In the genomic region with DNA sequence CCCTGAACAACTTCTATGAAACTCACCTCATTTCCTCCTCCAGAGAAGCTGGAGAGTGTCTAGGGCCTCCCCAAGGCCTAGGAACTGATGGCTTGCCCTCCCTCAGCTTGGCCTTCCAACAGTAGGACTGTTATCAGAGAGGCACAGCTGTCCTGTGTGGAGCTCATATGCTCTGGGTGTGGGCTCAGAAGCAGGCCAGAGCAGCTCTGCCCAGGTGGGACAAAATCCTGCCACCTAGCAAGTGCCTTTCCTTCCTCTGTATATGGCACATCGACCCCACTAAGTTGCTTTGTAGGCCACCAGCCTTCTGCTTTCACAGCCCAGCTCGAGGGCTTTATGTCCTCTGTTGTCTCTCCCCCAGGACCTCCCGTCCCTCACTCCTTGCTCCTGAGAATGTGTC, we compare ENCODE assay signal across 12 mouse cellular contexts. TPM values are rescaled to one million over a fixed set of nuclear protein-coding genes. Genes with fewer than 3 reads are reported as not detected.
A peak's percentile ranks its signal among the peaks of the same experiment; 100 is the strongest.
DNase-seq lines count a peak whose midpoint lies in the region; ATAC-seq and TF ChIP-seq lines count a peak whose summit lies in the region.
"Had no signal": no experiment of that assay in that cellular context is flagged by ENCODE, and none has a peak within 500 bp of the region (broad histone marks: within the 10 kb centered on the region; RNA-seq: fewer than 3 reads in every experiment).

No protein-coding gene starts in this region.

- ATAC-seq in forebrain, embryonic 15.5 days (replicated peaks): no peak
- no peak for ATAC-seq in midbrain, embryonic 11.5 days (ENCODE audit: low FRiP score)
- ATAC-seq in liver, embryonic 14.5 days (ENCODE audit: insufficient read depth): peak; percentile 97
- peak; percentile 94 for ATAC-seq in stomach, embryonic 15.5 days (ENCODE audit: insufficient read depth, low FRiP score, low read depth)
- ATAC-seq: forebrain, postnatal 0 days had no signal

- H3K4me2 ChIP-seq in forebrain, embryonic 15.5 days (replicated peaks): no peak overlapping the region
- H3K4me2 ChIP-seq in midbrain, embryonic 11.5 days: no peak overlapping the region
- peak overlapping the region; percentile 71 for H3K4me2 ChIP-seq in liver, embryonic 14.5 days (ENCODE audit: low read depth)
- H3K4me2 ChIP-seq in stomach, embryonic 15.5 days: no peak overlapping the region
- H3K4me2 ChIP-seq: hindbrain, embryonic 15.5 days; limb, embryonic 12.5 days had no signal

- H3K4me3 ChIP-seq in forebrain, embryonic 10.5 days: no peak overlapping the region
- H3K4me3 ChIP-seq in forebrain, embryonic 15.5 days: no peak overlapping the region
- H3K4me3 ChIP-seq in midbrain, embryonic 11.5 days (ENCODE audit: low read depth, low read length): no peak overlapping the region
- no peak overlapping the region for H3K4me3 ChIP-seq in midbrain, embryonic 10.5 days
- H3K4me3 ChIP-seq in liver, embryonic 14.5 days (ENCODE audit: insufficient read depth in 1 of 2, low read depth in 2 of 2, low read length in 2 of 2): peak overlapping the region in 1 of 2 experiments; percentile 25; a peak in 1 of 4 replicates
- H3K4me3 ChIP-seq in stomach, embryonic 15.5 days (replicated peaks): no peak overlapping the region
- no peak overlapping the region for H3K4me3 ChIP-seq in thymus, adult 2 months (ENCODE audit: control insufficient read depth, insufficient read depth, low read length)
- H3K4me3 ChIP-seq: hindbrain, embryonic 15.5 days; limb, embryonic 12.5 days had no signal

- 0 out of 2 replicates have a peak overlapping the region, but pooled peaks have one; percentile 44 for H3K27ac ChIP-seq in forebrain, embryonic 10.5 days
- H3K27ac ChIP-seq in forebrain, embryonic 15.5 days (replicated peaks): no peak overlapping the region
- no peak overlapping the region for H3K27ac ChIP-seq in midbrain, embryonic 11.5 days (ENCODE audit: low read depth, low read length)
- H3K27ac ChIP-seq in midbrain, embryonic 10.5 days (replicated peaks): no peak overlapping the region
- H3K27ac ChIP-seq in liver, embryonic 14.5 days: peak overlapping the region; percentile 94
- no peak overlapping the region for H3K27ac ChIP-seq in stomach, embryonic 15.5 days
- H3K27ac ChIP-seq in thymus, adult 2 months (ENCODE audit: control insufficient read depth, insufficient read depth, low read length): no peak overlapping the region
- H3K27ac ChIP-seq: hindbrain, embryonic 15.5 days; kidney, postnatal 0 days; limb, embryonic 12.5 days had no signal

- TF ChIP-seq POLR2A in thymus, adult 2 months (IDR thresholded peaks at IDR 0.05; ENCODE audit: control insufficient read depth, extremely low read depth, insufficient read depth, low read length, poor library complexity): no peak

- H3K9me3 ChIP-seq in forebrain, embryonic 10.5 days: no peaks in the 10 kb centered on the region
- no peaks in the 10 kb centered on the region for H3K9me3 ChIP-seq in forebrain, embryonic 15.5 days
- no peaks in the 10 kb centered on the region for H3K9me3 ChIP-seq in midbrain, embryonic 11.5 days (ENCODE audit: control insufficient read depth, low read length)
- H3K9me3 ChIP-seq in midbrain, embryonic 10.5 days (replicated peaks): no peaks in the 10 kb centered on the region
- no peaks in the 10 kb centered on the region for H3K9me3 ChIP-seq in liver, embryonic 14.5 days (ENCODE audit: control insufficient read depth, low read length)
- no peaks in the 10 kb centered on the region for H3K9me3 ChIP-seq in stomach, embryonic 15.5 days
- H3K9me3 ChIP-seq: hindbrain, embryonic 15.5 days; limb, embryonic 12.5 days had no signal

- H3K36me3 ChIP-seq in forebrain, embryonic 10.5 days (replicated peaks): no peaks in the 10 kb centered on the region
- H3K36me3 ChIP-seq in forebrain, embryonic 15.5 days: no peaks in the 10 kb centered on the region
- H3K36me3 ChIP-seq in midbrain, embryonic 11.5 days (ENCODE audit: control insufficient read depth, insufficient read depth, low read length): no peaks in the 10 kb centered on the region
- no peaks in the 10 kb centered on the region for H3K36me3 ChIP-seq in midbrain, embryonic 10.5 days
- peaks cover 67% of the 10 kb centered on the region for H3K36me3 ChIP-seq in liver, embryonic 14.5 days (replicated peaks; ENCODE audit: control insufficient read depth, insufficient read depth, low read depth)
- H3K36me3 ChIP-seq in stomach, embryonic 15.5 days: no peaks in the 10 kb centered on the region
- H3K36me3 ChIP-seq in thymus, adult 2 months (ENCODE audit: control insufficient read depth, insufficient read depth, low read length): no peaks in the 10 kb centered on the region
- H3K36me3 ChIP-seq: hindbrain, embryonic 15.5 days; limb, embryonic 12.5 days had no signal

- TF ChIP-seq CTCF in liver, embryonic 14.5 days (IDR thresholded peaks at IDR 0.05; ENCODE audit: low read depth): no peak
- TF ChIP-seq CTCF in thymus, adult 2 months (IDR thresholded peaks at IDR 0.05; ENCODE audit: borderline replicate concordance, control insufficient read depth, extremely low read depth, insufficient read depth, low read length, poor library complexity): no peak

- WGBS in forebrain, embryonic 10.5 days: 85% methylated on average over 3 of the region's 3 CpGs
- 91% methylated on average over 3 of the region's 3 CpGs for WGBS in forebrain, embryonic 15.5 days
- 82% methylated on average over 3 of the region's 3 CpGs for WGBS in midbrain, embryonic 11.5 days
- WGBS in midbrain, embryonic 10.5 days: 83% methylated on average over 3 of the region's 3 CpGs
- WGBS in liver, embryonic 14.5 days (ENCODE audit: insufficient replicate concordance): 39% methylated on average over 3 of the region's 3 CpGs
- WGBS in stomach, embryonic 15.5 days: 84% methylated on average over 3 of the region's 3 CpGs
- 91% methylated on average over 3 of the region's 3 CpGs for WGBS in thymus, adult 2 months

- H3K27me3 ChIP-seq in forebrain, embryonic 10.5 days (ENCODE audit: poor library complexity, severe bottlenecking): no peaks in the 10 kb centered on the region
- H3K27me3 ChIP-seq in forebrain, embryonic 15.5 days: no peaks in the 10 kb centered on the region
- H3K27me3 ChIP-seq in midbrain, embryonic 11.5 days (ENCODE audit: control insufficient read depth, insufficient read depth, low read length): no peaks in the 10 kb centered on the region
- H3K27me3 ChIP-seq in midbrain, embryonic 10.5 days (ENCODE audit: low read depth, poor library complexity, severe bottlenecking): no peaks in the 10 kb centered on the region; the same call in 1 of the 2 replicates
- no peaks in the 10 kb centered on the region for H3K27me3 ChIP-seq in liver, embryonic 14.5 days (ENCODE audit: control insufficient read depth, insufficient read depth, low read length)
- H3K27me3 ChIP-seq in stomach, embryonic 15.5 days (replicated peaks): no peaks in the 10 kb centered on the region
- H3K27me3 ChIP-seq in thymus, adult 2 months (ENCODE audit: control insufficient read depth, insufficient read depth, low read length): no peaks in the 10 kb centered on the region
- H3K27me3 ChIP-seq: hindbrain, embryonic 15.5 days; limb, embryonic 12.5 days had no signal

- no peak overlapping the region for H3K9ac ChIP-seq in forebrain, embryonic 15.5 days (replicated peaks)
- no peak overlapping the region for H3K9ac ChIP-seq in midbrain, embryonic 11.5 days (ENCODE audit: low read length)
- peak overlapping the region; percentile 61 for H3K9ac ChIP-seq in liver, embryonic 14.5 days (replicated peaks)
- no peak overlapping the region for H3K9ac ChIP-seq in stomach, embryonic 15.5 days
- H3K9ac ChIP-seq: forebrain, postnatal 0 days; hindbrain, embryonic 15.5 days; limb, embryonic 12.5 days had no signal

- TF ChIP-seq EP300 in liver, embryonic 14.5 days (IDR thresholded peaks at IDR 0.05; ENCODE audit: low read depth): peak; percentile 91

- no peak for DNase-seq in forebrain, embryonic 10.5 days (ENCODE audit: extremely low spot score, low spot score)
- peak; percentile 6 for DNase-seq in midbrain, embryonic 11.5 days (ENCODE audit: low spot score, missing footprints)
- no peak for DNase-seq in midbrain, embryonic 10.5 days (ENCODE audit: low spot score)
- DNase-seq in liver, embryonic 14.5 days (ENCODE audit: low read depth in 3 of 3, low spot score in 3 of 3): peak; percentile 84 to 91 (median 86)
- no peak for DNase-seq in frontal cortex, postnatal 14 days (ENCODE audit: low spot score in 2 of 2)
- DNase-seq in thymus, adult 2 months: no peak
- DNase-seq: forebrain, postnatal 0 days had no signal

- H3K4me1 ChIP-seq in forebrain, embryonic 10.5 days: peaks cover 16% of the 10 kb centered on the region
- H3K4me1 ChIP-seq in forebrain, embryonic 15.5 days: no peaks in the 10 kb centered on the region
- no peaks in the 10 kb centered on the region for H3K4me1 ChIP-seq in midbrain, embryonic 11.5 days (ENCODE audit: control insufficient read depth, insufficient read depth, low read length)
- peaks cover 17% of the 10 kb centered on the region for H3K4me1 ChIP-seq in midbrain, embryonic 10.5 days
- peaks cover 42 to 49% of the 10 kb centered on the region in 2 experiments for H3K4me1 ChIP-seq in liver, embryonic 14.5 days (replicated peaks; ENCODE audit: control insufficient read depth in 2 of 2, insufficient read depth in 2 of 2, low read length in 1 of 2)
- H3K4me1 ChIP-seq in stomach, embryonic 15.5 days: peaks cover 5% of the 10 kb centered on the region; the same call in 1 of the 2 replicates
- H3K4me1 ChIP-seq in thymus, adult 2 months (replicated peaks; ENCODE audit: control insufficient read depth, insufficient read depth, low read length): no peaks in the 10 kb centered on the region

RNA-seq across cellular contexts. Expression of gene Slc22a4, which starts 23.2 kb away (rescaled TPM):
- polyA plus RNA-seq in forebrain, embryonic 10.5 days (2016; fragmentation: Nextera tagmentation; extraction: Ambion mirVana): 0.76 and 1.3 TPM in 2 replicates
- polyA plus RNA-seq in forebrain, embryonic 15.5 days (2015; fragmentation: Nextera tagmentation; extraction: Ambion mirVana): 1.1 and 1.2 TPM in 2 replicates
- polyA plus RNA-seq in midbrain, embryonic 11.5 days (2014; fragmentation: Nextera tagmentation; extraction: Ambion mirVana): 1.4 and 1.5 TPM in 2 replicates
- polyA plus RNA-seq in midbrain, embryonic 10.5 days (2016; fragmentation: Nextera tagmentation; extraction: Ambion mirVana): 1.2 and 1.3 TPM in 2 replicates
- 21.1 and 24.4 TPM in 2 replicates for polyA plus RNA-seq in liver, embryonic 14.5 days (2012; rRNA removed)
- 34.0 and 35.6 TPM in 2 replicates for polyA plus RNA-seq in liver, embryonic 14.5 days (2014; fragmentation: Nextera tagmentation; extraction: Ambion mirVana)
- 2.0 and 3.0 TPM in 2 replicates for polyA plus RNA-seq in stomach, embryonic 15.5 days (2015; fragmentation: Nextera tagmentation; extraction: Ambion mirVana)
- polyA plus RNA-seq in thymus, adult 2 months (2012; rRNA removed): 1.2 and 1.6 TPM in 2 replicates

RNA-seq across cellular contexts. Expression of gene Slc22a21, which starts 24.6 kb away (rescaled TPM):
- 2.0 and 3.0 TPM in 2 replicates for polyA plus RNA-seq in forebrain, embryonic 10.5 days (2016; fragmentation: Nextera tagmentation; extraction: Ambion mirVana)
- 0.84 and 1.2 TPM in 2 replicates for polyA plus RNA-seq in forebrain, embryonic 15.5 days (2015; fragmentation: Nextera tagmentation; extraction: Ambion mirVana)
- polyA plus RNA-seq in midbrain, embryonic 11.5 days (2014; fragmentation: Nextera tagmentation; extraction: Ambion mirVana): 2.5 and 2.9 TPM in 2 replicates
- polyA plus RNA-seq in midbrain, embryonic 10.5 days (2016; fragmentation: Nextera tagmentation; extraction: Ambion mirVana): 2.4 and 2.9 TPM in 2 replicates
- 2.0 and 2.8 TPM in 2 replicates for polyA plus RNA-seq in liver, embryonic 14.5 days (2012; rRNA removed)
- 1.3 and 1.7 TPM in 2 replicates for polyA plus RNA-seq in liver, embryonic 14.5 days (2014; fragmentation: Nextera tagmentation; extraction: Ambion mirVana)
- polyA plus RNA-seq in stomach, embryonic 15.5 days (2015; fragmentation: Nextera tagmentation; extraction: Ambion mirVana): 8.8 and 8.9 TPM in 2 replicates
- 0.87 and 1.3 TPM in 2 replicates for polyA plus RNA-seq in thymus, adult 2 months (2012; rRNA removed)

Comparison
In these comparisons a context has a peak if more than half of its experiments do, and no peak if none do; other contexts are left out.
1. DNase-seq: peak in midbrain, embryonic 11.5 days (single experiment) and liver, embryonic 14.5 days (3 of 3); none in forebrain, embryonic 10.5 days (single experiment), midbrain, embryonic 10.5 days (single experiment), frontal cortex, postnatal 14 days (0 of 2) and thymus, adult 2 months (single experiment).
2. H3K27ac ChIP-seq: peak in forebrain, embryonic 10.5 days (single experiment) and liver, embryonic 14.5 days (single experiment); none in forebrain, embryonic 15.5 days (single experiment), midbrain, embryonic 11.5 days (single experiment), midbrain, embryonic 10.5 days (single experiment), stomach, embryonic 15.5 days (single experiment) and thymus, adult 2 months (single experiment).
3. ATAC-seq: peak in liver, embryonic 14.5 days (single experiment) and stomach, embryonic 15.5 days (single experiment); none in forebrain, embryonic 15.5 days (single experiment) and midbrain, embryonic 11.5 days (single experiment).